Mouse (Mus musculus) stomach, postnatal 0 days (tissue): ENCODE results near the gene Adgrd1.

ENCODE experiments used
- CTCF ChIP-seq: IDR thresholded peaks from 2 replicates; pipeline ENCODE4 v1.5.1; 2016; ENCODE audit warnings: antibody characterized with exemption, low read depth, mild to moderate bottlenecking, moderate library complexity
- EP300 ChIP-seq: optimal IDR thresholded peaks from 2 replicates; pipeline ENCODE3; 2016; ENCODE audit warnings: antibody characterized with exemption

DNA sequence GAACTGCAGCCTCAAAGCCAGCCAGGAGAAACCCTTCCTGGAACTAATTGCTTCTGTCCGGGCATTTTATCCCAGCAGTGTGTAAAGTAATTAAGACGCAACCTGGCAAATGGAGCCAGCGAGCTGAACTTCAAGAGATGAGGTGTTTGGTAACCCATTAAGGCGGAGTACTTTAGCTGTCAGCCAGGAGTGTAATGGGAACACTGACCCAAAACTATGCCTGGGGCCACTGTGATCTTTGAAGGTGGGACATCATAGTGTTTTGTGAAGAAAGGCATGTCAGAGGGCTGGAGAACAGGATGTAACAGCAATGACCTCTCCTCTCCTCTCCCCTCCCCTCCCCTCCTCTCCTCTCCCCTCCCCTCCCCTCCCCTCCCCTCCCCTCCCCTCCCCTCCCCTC is 7.5 kb downstream of the Adgrd1 start:
- no peak for TF ChIP-seq CTCF
- TF ChIP-seq EP300 = no peak
